8 mouse cellular contexts compared by ENCODE assay signal in genomic region chr5:108029968-108030367, GRCm38 (mm10). TPM values are rescaled to one million over a fixed set of nuclear protein-coding genes. Genes with fewer than 3 reads are reported as not detected.
DNase-seq lines count a peak whose midpoint lies in the region; ATAC-seq and TF ChIP-seq lines count a peak whose summit lies in the region.
"Had no signal": no experiment of that assay in that cellular context is flagged by ENCODE, and none has a peak within 500 bp of the region (broad histone marks: within the 10 kb centered on the region; RNA-seq: fewer than 3 reads in every experiment).

No protein-coding gene starts in this region.

- H3K4me1 ChIP-seq in kidney, postnatal 0 days (replicated peaks; ENCODE audit: insufficient read depth, low read length) = no peaks in the 10 kb centered on the region
- peaks cover 5 to 20% of the 10 kb centered on the region in 2 experiments for H3K4me1 ChIP-seq in CH12.LX (ENCODE audit: control insufficient read depth in 1 of 2, insufficient read depth in 2 of 2)
- H3K4me1 ChIP-seq in forebrain, embryonic 10.5 days = no peaks in the 10 kb centered on the region
- H3K4me1 ChIP-seq in forebrain, embryonic 15.5 days = peaks cover under 1% of the 10 kb centered on the region; the same call in 1 of the 2 replicates

- in situ Hi-C loops in CH12.LX (cut with MboI; ENCODE audit: low pct_ligation_motif_present, low pct_unique_long_range_greater_than_20kb, low sequenced_read_pairs) = loop anchor here (10.0 kb wide), 1 partner anchor 135 kb away; no protein-coding TSS in a partner anchor

- H3K27me3 ChIP-seq in kidney, postnatal 0 days (ENCODE audit: insufficient read depth, low read length) = no peaks in the 10 kb centered on the region
- no peaks in the 10 kb centered on the region for H3K27me3 ChIP-seq in CH12.LX (replicated peaks)
- no peaks in the 10 kb centered on the region for H3K27me3 ChIP-seq in forebrain, embryonic 10.5 days (ENCODE audit: poor library complexity, severe bottlenecking)
- no peaks in the 10 kb centered on the region for H3K27me3 ChIP-seq in forebrain, embryonic 15.5 days
- H3K27me3 ChIP-seq: heart, embryonic 13.5 days had no signal

- ATAC-seq in kidney, postnatal 0 days (replicated peaks; ENCODE audit: low FRiP score, low read depth) = no peak
- peak; percentile 51 for ATAC-seq in erythroid progenitor cell, adult 5-6 weeks (replicated peaks; ENCODE audit: low FRiP score, poor library complexity, severe bottlenecking)
- ATAC-seq in forebrain, embryonic 15.5 days (replicated peaks) = no peak

- TF ChIP-seq EP300 in CH12.LX (IDR thresholded peaks at IDR 0.05; ENCODE audit: low read length) = no peak

- no peak overlapping the region for H3K4me2 ChIP-seq in kidney, postnatal 0 days (ENCODE audit: low read length)
- H3K4me2 ChIP-seq in CH12.LX (ENCODE audit: insufficient read depth, low read depth, poor library complexity, severe bottlenecking) = no peak overlapping the region
- no peak overlapping the region for H3K4me2 ChIP-seq in forebrain, embryonic 15.5 days (replicated peaks)
- H3K4me2 ChIP-seq: heart, embryonic 13.5 days had no signal

- TF ChIP-seq POLR2A in CH12.LX (IDR thresholded peaks at IDR 0.05; ENCODE audit: low read depth, low read length) = no peak

- 83% methylated on average over 2 of the region's 2 CpGs for WGBS in kidney, postnatal 0 days
- 88% methylated on average over 2 of the region's 2 CpGs for WGBS in forebrain, embryonic 10.5 days
- 89% methylated on average over 2 of the region's 2 CpGs for WGBS in forebrain, embryonic 15.5 days

- no peak for DNase-seq in kidney, postnatal 0 days (ENCODE audit: low spot score)
- no peak for DNase-seq in kidney, postnatal 14 days
- peak; percentile 33 to 45 for DNase-seq in B cell, adult 2 months
- no peak for DNase-seq in CH12.LX (ENCODE audit: extremely low read depth)
- DNase-seq in forebrain, embryonic 10.5 days (ENCODE audit: extremely low spot score, low spot score) = no peak

- H3K79me2 ChIP-seq in CH12.LX (replicated peaks; ENCODE audit: control insufficient read depth, extremely low read depth, insufficient read depth, poor library complexity, severe bottlenecking) = no peaks in the 10 kb centered on the region

- no peaks in the 10 kb centered on the region for H3K9me3 ChIP-seq in kidney, postnatal 0 days (replicated peaks; ENCODE audit: low read length)
- peaks cover 3% of the 10 kb centered on the region for H3K9me3 ChIP-seq in CH12.LX (replicated peaks; ENCODE audit: low read length)
- H3K9me3 ChIP-seq in forebrain, embryonic 10.5 days = 0 out of 2 replicates have a peak, but pooled peaks cover 3% of the 10 kb centered on the region
- H3K9me3 ChIP-seq in forebrain, embryonic 15.5 days = no peaks in the 10 kb centered on the region
- H3K9me3 ChIP-seq: heart, embryonic 13.5 days had no signal

- H3K4me3 ChIP-seq in kidney, postnatal 0 days (replicated peaks; ENCODE audit: low read depth, low read length) = no peak overlapping the region
- no peak overlapping the region for H3K4me3 ChIP-seq in CH12.LX (replicated peaks in 1 of 3; ENCODE audit: low read depth in 2 of 3, low read length in 2 of 3, poor library complexity in 1 of 3)
- no peak overlapping the region for H3K4me3 ChIP-seq in forebrain, embryonic 10.5 days
- H3K4me3 ChIP-seq in forebrain, embryonic 15.5 days = no peak overlapping the region
- H3K4me3 ChIP-seq: heart, embryonic 13.5 days had no signal

- no peak overlapping the region for H3K27ac ChIP-seq in kidney, postnatal 0 days
- no peak overlapping the region for H3K27ac ChIP-seq in CH12.LX (ENCODE audit: insufficient read depth, low read depth)
- H3K27ac ChIP-seq in forebrain, embryonic 10.5 days = no peak overlapping the region
- H3K27ac ChIP-seq in forebrain, embryonic 15.5 days (replicated peaks) = no peak overlapping the region
- H3K27ac ChIP-seq: heart, embryonic 13.5 days had no signal

- TF ChIP-seq RAD21 in CH12.LX (IDR thresholded peaks at IDR 0.05; ENCODE audit: low read depth, low read length) = peak; percentile 12

- no peak overlapping the region for H3K9ac ChIP-seq in kidney, postnatal 0 days (ENCODE audit: low read depth, low read length)
- H3K9ac ChIP-seq in CH12.LX (ENCODE audit: insufficient read depth, low read depth) = no peak overlapping the region
- no peak overlapping the region for H3K9ac ChIP-seq in forebrain, embryonic 15.5 days (replicated peaks)
- H3K9ac ChIP-seq: heart, embryonic 13.5 days had no signal

- TF ChIP-seq CTCF in kidney, postnatal 0 days (IDR thresholded peaks at IDR 0.05; ENCODE audit: low read depth) = peak; percentile 47; the same call in 1 of the 2 replicates
- TF ChIP-seq CTCF in CH12.LX (conservative IDR thresholded peaks at IDR 0.05 in 1 of 2, IDR thresholded peaks at IDR 0.05 in 1 of 2; ENCODE audit: low read depth in 2 of 2, low read length in 2 of 2) = peak in 1 of 2 experiments; percentile 42; a peak in 2 of 4 replicates

- dilution Hi-C loops in CH12.LX (cut with MboI; ENCODE audit: extremely low pct_ligation_motif_present, extremely low pct_unique_long_range_greater_than_20kb, low sequenced_read_pairs) = no loop called here

- H3K36me3 ChIP-seq in kidney, postnatal 0 days (ENCODE audit: insufficient read depth, low read length) = no peaks in the 10 kb centered on the region
- no peaks in the 10 kb centered on the region for H3K36me3 ChIP-seq in CH12.LX (replicated peaks in 1 of 2; ENCODE audit: control insufficient read depth in 1 of 2, insufficient read depth in 1 of 2, low read length in 1 of 2)
- H3K36me3 ChIP-seq in forebrain, embryonic 10.5 days (replicated peaks) = no peaks in the 10 kb centered on the region
- no peaks in the 10 kb centered on the region for H3K36me3 ChIP-seq in forebrain, embryonic 15.5 days
- H3K36me3 ChIP-seq: heart, embryonic 13.5 days had no signal

TF ChIP-seq in CH12.LX, 34 proteins besides CTCF, POLR2A, EP300 and RAD21:
- TF ChIP-seq SMC3 (IDR thresholded peaks at IDR 0.05; ENCODE audit: low read depth, low read length) (peak; percentile 29), USF1 (IDR thresholded peaks at IDR 0.05; ENCODE audit: low read depth, low read length) (no peak)

RNA-seq across cellular contexts. Expression of gene Mtf2, which starts 35.5 kb away (rescaled TPM):
- 65.8 and 70.4 TPM in 2 replicates for polyA plus RNA-seq in kidney, postnatal 0 days (2015; fragmentation: Nextera tagmentation; extraction: Ambion mirVana)
- 58.7 and 65.2 TPM in 2 replicates for total RNA-seq in CH12.LX (2012; rRNA removed)
- 76.2 and 86.9 TPM in 2 replicates for total RNA-seq in CH12.LX (2014; rRNA removed)
- polyA plus RNA-seq in CH12.LX (2012; ENCODE audit: insufficient read length, low read depth) = 63.8 and 71.0 TPM in 2 replicates
- total RNA-seq in erythroid progenitor cell, adult 5-6 weeks (2015; ENCODE audit: low replicate concordance) = 26.4 and 49.7 TPM in 2 replicates
- total RNA-seq in erythroid progenitor cell, adult 5-6 weeks (2017; ENCODE audit: low replicate concordance) = 15.4 and 48.0 TPM in 2 replicates
- polyA plus RNA-seq in forebrain, embryonic 10.5 days (2016; fragmentation: Nextera tagmentation; extraction: Ambion mirVana) = 133 and 152 TPM in 2 replicates
- polyA plus RNA-seq in forebrain, embryonic 15.5 days (2015; fragmentation: Nextera tagmentation; extraction: Ambion mirVana) = 143 and 144 TPM in 2 replicates

RNA-seq across cellular contexts. Expression of gene Fam69a, which starts 43.1 kb away (rescaled TPM):
- polyA plus RNA-seq in kidney, postnatal 0 days (2015; fragmentation: Nextera tagmentation; extraction: Ambion mirVana) = 23.6 and 27.4 TPM in 2 replicates
- total RNA-seq in CH12.LX (2012; rRNA removed) (4.2 and 5.6 TPM in 2 replicates), CH12.LX (2014; rRNA removed) (6.5 and 7.8 TPM in 2 replicates)
- polyA plus RNA-seq in CH12.LX (2012; ENCODE audit: insufficient read length, low read depth) = 14.2 and 25.4 TPM in 2 replicates
- 34.4 and 36.8 TPM in 2 replicates for total RNA-seq in erythroid progenitor cell, adult 5-6 weeks (2015; ENCODE audit: low replicate concordance)
- total RNA-seq in erythroid progenitor cell, adult 5-6 weeks (2017; ENCODE audit: low replicate concordance) = 10.4 and 26.4 TPM in 2 replicates
- 16.2 and 16.6 TPM in 2 replicates for polyA plus RNA-seq in forebrain, embryonic 10.5 days (2016; fragmentation: Nextera tagmentation; extraction: Ambion mirVana)
- 31.5 and 31.9 TPM in 2 replicates for polyA plus RNA-seq in forebrain, embryonic 15.5 days (2015; fragmentation: Nextera tagmentation; extraction: Ambion mirVana)

Comparison
In these comparisons a context has a peak if more than half of its experiments do, and no peak if none do; other contexts are left out.
1. DNase-seq: peak in B cell, adult 2 months (2 of 2); none in kidney, postnatal 0 days (single experiment), kidney, postnatal 14 days (single experiment), CH12.LX (single experiment) and forebrain, embryonic 10.5 days (single experiment).